Mouse (Mus musculus) gastrocnemius, postnatal 14 days (tissue): ENCODE measurements at regions not wholly inside any gene's neighbourhood (a gene's known extent, or its start where the extent isn't known, plus 50 kb on each side); places are given as distances from the start of the nearest gene placed in this dataset.
"Not testable (repeated sequence)": the region's sequence is repeated elsewhere in the genome, so short reads cannot be mapped to it uniquely, and the experiment has no call there.

ENCODE experiments used
- DNase-seq: peaks from one replicate; pipeline ENCODE4 v3.0.0; 2021; ENCODE audit warnings: mixed read lengths
- intact Hi-C: fragments of 180-260 bp; cut with DNase I; formaldehyde crosslinking; loops from one replicate; pipeline ENCODE4 v1.15.1; 2025; ENCODE audit warnings: low total_unique reads

GRCm38 (mm10) chr3:80058722-80059121, 174.4 kb downstream of the Fam198b start:
- intact Hi-C loops: no loop called here
- DNase-seq: peak; percentile 41

- no peak for DNase-seq
- intact Hi-C loops: no loop called here
Measured at GRCm38 (mm10) chr3:80070726-80071125, 186.4 kb downstream of the Fam198b start.

DNA sequence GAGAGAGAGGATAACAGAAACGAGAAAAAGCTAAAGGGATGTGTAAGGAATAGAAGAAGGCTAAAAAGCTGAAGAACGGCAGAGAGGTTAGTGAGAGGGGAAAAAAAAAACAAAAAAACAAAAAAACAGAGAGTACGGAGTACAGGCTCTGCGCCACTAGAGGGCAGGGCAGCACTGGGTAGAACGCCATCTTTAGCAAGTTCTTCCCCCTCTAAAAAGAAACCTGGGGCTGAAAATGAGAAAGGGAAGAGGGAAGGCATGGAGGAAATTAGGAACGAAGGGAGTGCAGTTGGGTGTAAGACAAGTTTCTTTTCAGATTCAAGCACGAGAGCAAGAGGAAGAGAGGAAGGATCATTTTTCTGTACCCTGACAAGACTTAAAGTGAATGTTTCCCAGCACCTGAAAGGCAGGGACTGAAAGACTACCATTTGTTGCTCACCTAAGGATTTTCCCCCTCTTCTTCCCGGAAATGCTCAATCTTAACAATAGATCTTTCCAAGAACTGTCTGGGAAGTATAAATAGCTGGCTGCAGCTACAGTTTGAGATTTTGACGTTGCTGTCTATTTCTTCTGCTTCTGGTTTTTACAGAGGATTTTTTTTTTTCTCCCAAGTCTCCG, 195.6 kb downstream of the Fam198b start:
- intact Hi-C loops: no loop called here
- DNase-seq: peak; percentile 68

- no peak for DNase-seq
- intact Hi-C loops: no loop called here
Measured at GRCm38 (mm10) chr3:80081210-80081609, 196.9 kb downstream of the Fam198b start.

DNA sequence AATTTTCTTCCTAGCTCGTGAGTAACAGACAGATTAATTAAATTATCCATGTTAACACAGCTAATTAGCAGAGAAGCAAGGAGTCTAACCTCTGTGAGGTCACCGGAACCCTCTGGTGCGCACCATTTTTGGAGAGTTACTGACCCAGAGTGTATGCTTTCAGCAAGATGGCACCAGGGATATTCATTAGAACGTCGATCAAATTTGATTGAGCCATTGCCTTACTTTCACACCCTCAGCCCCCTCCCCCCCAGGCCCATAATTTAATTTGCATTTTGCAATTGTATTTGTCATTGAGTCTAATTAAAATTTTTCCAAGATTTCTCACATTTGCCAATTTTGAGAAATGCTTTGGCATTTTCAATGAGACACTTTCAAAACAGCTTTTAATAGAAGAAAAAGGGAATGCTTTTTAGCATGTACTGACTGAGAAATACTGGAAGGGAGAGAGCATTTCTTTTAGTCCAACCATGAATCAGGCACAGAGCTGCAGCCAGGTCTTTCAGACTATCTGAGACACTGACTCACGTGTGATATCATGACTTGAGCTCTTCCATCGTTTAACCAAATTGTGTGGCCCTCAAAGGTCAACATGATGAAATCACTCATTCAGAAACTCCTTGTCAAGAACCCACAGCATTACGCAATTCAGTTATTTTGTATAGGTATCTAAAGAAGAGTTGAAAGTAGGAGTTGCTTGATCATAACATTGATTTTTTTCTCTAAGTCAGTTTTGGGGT, 198.6 kb downstream of the Fam198b start:
- intact Hi-C loops: no loop called here
- DNase-seq: no peak

DNA sequence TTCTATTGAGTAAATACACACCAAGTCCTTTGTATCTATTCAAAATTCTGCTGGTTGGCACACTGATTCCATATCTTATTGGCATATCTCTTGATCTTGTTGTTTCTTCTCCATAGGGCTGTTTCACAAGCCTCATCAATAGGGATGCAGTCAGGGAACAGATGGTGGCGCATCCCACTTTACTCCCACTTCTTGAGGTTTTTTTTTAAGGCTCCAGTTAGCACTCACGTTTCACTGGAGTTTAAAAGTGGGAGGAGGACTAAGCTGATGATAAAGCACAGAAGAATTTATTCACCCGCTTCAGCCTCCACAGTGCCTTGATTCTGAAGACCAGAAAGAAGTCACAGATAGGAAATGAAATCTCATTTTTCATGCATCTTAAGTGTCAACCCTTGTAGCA, 199.8 kb downstream of the Fam198b start:
- intact Hi-C loops: no loop called here
- DNase-seq: no peak

GRCm38 (mm10) chr3:80099625-80100024, 215.3 kb downstream of the Fam198b start:
- DNase-seq: peak; percentile 18
- intact Hi-C loops: no loop called here

- intact Hi-C loops: no loop called here
- no peak for DNase-seq
Measured at GRCm38 (mm10) chr3:80120177-80120736, 235.9 kb downstream of the Fam198b start.

GRCm38 (mm10) chr3:80123666-80124065, 239.3 kb downstream of the Fam198b start:
- no peak for DNase-seq

GRCm38 (mm10) chr3:80124621-80125020, 240.3 kb downstream of the Fam198b start:
- intact Hi-C loops: no loop called here
- DNase-seq: no peak

More at GRCm38 (mm10) chr3:80123666-80124065, 239.3 kb downstream of the Fam198b start:
- intact Hi-C loops: no loop called here

- intact Hi-C loops: no loop called here
- DNase-seq: no peak
Measured at GRCm38 (mm10) chr3:80141697-80142096, 257.4 kb downstream of the Fam198b start.

DNA sequence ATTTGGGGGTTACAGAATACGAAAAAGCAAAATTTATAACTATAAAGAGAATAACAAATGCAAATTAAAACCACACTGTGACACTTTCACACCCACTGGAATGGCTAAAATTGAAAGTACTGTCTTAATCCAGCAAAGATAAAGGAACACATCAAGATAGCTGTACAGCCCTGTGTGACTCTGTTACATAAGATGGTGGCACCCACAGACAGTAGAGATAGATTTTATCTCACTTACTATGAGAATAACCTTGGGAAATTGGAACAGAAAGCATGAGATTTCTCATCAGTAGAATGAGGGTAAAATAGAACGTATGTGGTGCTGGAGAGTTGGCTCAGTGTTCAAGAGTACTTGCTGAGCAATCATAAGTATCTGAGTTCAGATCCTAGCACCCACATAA, 276.1 kb downstream of the Fam198b start:
- intact Hi-C loops: no loop called here
- no peak for DNase-seq

DNA sequence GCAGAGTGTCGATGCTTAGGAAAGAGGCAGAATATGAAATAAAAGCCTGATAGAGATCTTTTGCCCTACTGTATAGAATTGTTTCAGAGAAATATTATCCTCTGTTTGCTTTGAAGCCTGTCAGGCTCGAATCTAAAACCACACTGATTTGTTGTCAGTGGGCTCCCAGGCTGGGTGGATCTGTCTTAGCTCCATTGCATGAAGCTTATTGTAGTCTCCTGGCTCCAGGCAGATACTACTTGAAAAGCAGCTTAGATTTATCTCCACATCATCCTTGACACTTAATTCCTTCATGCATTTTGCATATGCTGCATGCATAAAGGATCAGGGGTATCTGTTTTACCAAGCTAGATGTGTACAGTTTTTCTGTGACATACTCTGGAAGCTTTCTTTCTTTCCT, 297.4 kb downstream of the Fam198b start:
- no peak for DNase-seq
- intact Hi-C loops: no loop called here

- DNase-seq, intact Hi-C loops: not testable (repeated sequence)
Measured at GRCm38 (mm10) chr3:80182161-80182560, 297.8 kb downstream of the Fam198b start.

DNA sequence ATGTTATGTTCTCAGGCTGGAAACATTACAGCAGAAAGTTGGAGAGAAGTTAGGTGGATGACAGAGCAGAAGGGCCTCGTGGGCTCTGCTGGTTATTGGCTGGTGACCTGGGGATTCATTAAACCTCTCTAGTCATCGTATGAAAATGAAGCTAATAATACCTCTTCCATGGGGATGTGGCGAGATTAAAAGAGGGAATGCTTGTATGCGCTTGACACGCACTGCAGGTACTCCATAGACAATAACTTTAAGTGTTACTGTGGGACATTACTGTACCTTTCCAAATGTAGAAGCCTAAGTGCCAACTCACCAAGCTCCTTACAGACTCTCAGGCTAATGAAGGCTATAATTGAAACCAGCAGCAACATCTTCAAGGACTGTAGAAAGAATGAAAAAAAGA, 303.1 kb downstream of the Fam198b start:
- intact Hi-C loops: no loop called here
- no peak for DNase-seq

- DNase-seq: no peak
- intact Hi-C loops: no loop called here
Measured at GRCm38 (mm10) chr3:80200904-80201303, 316.6 kb downstream of the Fam198b start.

DNA sequence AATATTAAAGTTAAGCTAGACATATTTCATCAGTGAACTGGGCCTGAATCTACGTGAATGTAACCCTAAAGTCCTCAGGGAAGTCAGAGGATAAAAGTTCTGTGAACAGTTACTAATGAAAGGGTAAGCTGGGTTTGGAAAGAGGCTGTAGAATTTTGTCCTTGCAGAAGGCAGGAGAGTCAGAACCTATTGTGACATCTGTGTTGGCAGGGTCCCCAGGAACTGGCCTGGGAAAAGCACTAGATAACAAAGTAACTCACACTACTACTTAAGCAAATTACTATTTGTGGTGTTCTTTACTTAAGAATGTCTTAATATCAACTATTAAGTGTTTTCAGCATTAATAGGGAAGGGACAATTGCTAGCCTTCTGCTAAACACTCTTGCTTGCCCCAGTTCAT, 320.5 kb downstream of the Fam198b start:
- intact Hi-C loops: no loop called here
- no peak for DNase-seq

DNA sequence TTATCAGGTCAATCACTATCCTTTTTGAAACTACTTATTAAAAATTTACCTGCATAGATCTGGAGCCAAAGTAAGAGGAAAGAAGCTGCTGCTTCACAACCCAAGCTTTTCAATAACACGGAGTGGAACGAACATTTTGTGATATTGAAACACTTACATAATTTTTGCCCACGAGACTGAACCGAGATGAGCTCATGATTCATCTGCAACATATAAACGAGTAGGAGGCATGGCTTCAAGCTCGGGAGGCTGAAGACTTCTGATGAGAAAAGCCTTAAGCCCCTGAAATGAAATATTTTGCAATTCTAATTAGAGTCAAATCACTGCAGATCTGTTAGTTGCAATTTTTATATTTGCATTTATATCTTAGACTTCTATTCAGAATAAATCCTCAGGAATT, 321.0 kb downstream of the Fam198b start:
- DNase-seq: no peak
- intact Hi-C loops: no loop called here

DNA sequence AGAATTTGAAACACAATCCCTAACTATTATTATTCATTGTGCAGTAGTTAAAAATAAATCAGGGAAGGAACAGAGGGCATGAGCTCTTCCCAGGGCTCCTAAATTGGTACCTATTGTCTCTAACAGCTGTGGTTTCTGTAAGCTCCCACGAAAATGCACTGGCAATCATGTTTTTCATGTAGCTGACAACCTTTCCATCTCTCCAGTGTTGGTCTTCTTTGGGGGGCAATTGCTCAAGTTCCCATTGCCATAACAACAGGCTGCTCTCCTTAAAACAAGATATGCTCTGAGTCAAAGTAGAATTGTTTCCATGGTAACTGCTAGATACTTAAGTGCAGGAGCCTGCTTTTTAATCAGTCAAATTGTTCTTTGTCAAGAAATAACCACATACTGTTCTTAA, 322.7 kb downstream of the Fam198b start:
- DNase-seq: no peak
- intact Hi-C loops: no loop called here

- no peak for DNase-seq
- intact Hi-C loops: no loop called here
Measured at GRCm38 (mm10) chr3:80208028-80208427, 323.7 kb downstream of the Fam198b start.

GRCm38 (mm10) chr3:80209596-80209995, 325.3 kb downstream of the Fam198b start:
- intact Hi-C loops: no loop called here
- no peak for DNase-seq
